Mouse (Mus musculus): ENCODE measurements at regions not wholly inside any gene's neighbourhood (a gene's known extent, or its start where the extent isn't known, plus 50 kb on each side); places are given as distances from the start of the nearest gene placed in this dataset.
"Not testable (repeated sequence)": the region's sequence is repeated elsewhere in the genome, so short reads cannot be mapped to it uniquely, and the experiment has no call there.

GRCm38 (mm10) chr8:118209301-118209700 lies 74.2 kb upstream of the Cdh13 start:
- DNase-seq; intact Hi-C loops (cut with DNase I; ENCODE audit: low total_unique reads): not testable (repeated sequence)

GRCm38 (mm10) chr8:118190866-118191265 lies 92.7 kb upstream of the Cdh13 start:
- intact Hi-C loops (cut with DNase I; ENCODE audit: low total_unique reads): no loop called here

GRCm38 (mm10) chr8:118189226-118189625 lies 94.3 kb upstream of the Cdh13 start:
- intact Hi-C loops (cut with DNase I; ENCODE audit: low total_unique reads): no loop called here
- DNase-seq: no peak

More at GRCm38 (mm10) chr8:118190866-118191265, 92.7 kb upstream of the Cdh13 start:
- DNase-seq: peak; percentile 17

- DNase-seq: no peak
- intact Hi-C loops (cut with DNase I; ENCODE audit: low total_unique reads): no loop called here
Observed at GRCm38 (mm10) chr8:118169001-118169413, 114.5 kb upstream of the Cdh13 start.

- DNase-seq: peak; percentile 66
- intact Hi-C loops (cut with DNase I; ENCODE audit: low total_unique reads): no loop called here
Observed at GRCm38 (mm10) chr8:118162171-118162570, 121.4 kb upstream of the Cdh13 start.

- intact Hi-C loops (cut with DNase I; ENCODE audit: low total_unique reads): no loop called here
- DNase-seq: no peak
Observed at GRCm38 (mm10) chr8:118147359-118148205, 136.0 kb upstream of the Cdh13 start.

- DNase-seq: no peak
- intact Hi-C loops (cut with DNase I; ENCODE audit: low total_unique reads): no loop called here
Observed at GRCm38 (mm10) chr8:118144546-118144945, 139.0 kb upstream of the Cdh13 start.

- intact Hi-C loops (cut with DNase I; ENCODE audit: low total_unique reads): no loop called here
- no peak for DNase-seq
Observed at GRCm38 (mm10) chr8:118142311-118142710, 141.2 kb upstream of the Cdh13 start.

- DNase-seq: no peak
- intact Hi-C loops (cut with DNase I; ENCODE audit: low total_unique reads): no loop called here
Observed at GRCm38 (mm10) chr8:118139928-118140327, 143.6 kb upstream of the Cdh13 start.

- intact Hi-C loops (cut with DNase I; ENCODE audit: low total_unique reads): no loop called here
- DNase-seq: no peak
Observed at GRCm38 (mm10) chr8:118137846-118138245, 145.7 kb upstream of the Cdh13 start.

GRCm38 (mm10) chr8:118124993-118125392 lies 158.5 kb upstream of the Cdh13 start:
- DNase-seq: no peak
- intact Hi-C loops (cut with DNase I; ENCODE audit: low total_unique reads): no loop called here

GRCm38 (mm10) chr8:118114253-118114652 lies 169.3 kb upstream of the Cdh13 start:
- intact Hi-C loops (cut with DNase I; ENCODE audit: low total_unique reads): no loop called here
- DNase-seq: no peak

GRCm38 (mm10) chr8:118104464-118105050 lies 179.0 kb upstream of the Cdh13 start:
- no peak for DNase-seq
- intact Hi-C loops (cut with DNase I; ENCODE audit: low total_unique reads): no loop called here

- intact Hi-C loops (cut with DNase I; ENCODE audit: low total_unique reads): no loop called here
- DNase-seq: no peak
Observed at GRCm38 (mm10) chr8:118101346-118101745, 182.2 kb upstream of the Cdh13 start.

- intact Hi-C loops (cut with DNase I; ENCODE audit: low total_unique reads): no loop called here
- no peak for DNase-seq
Observed at GRCm38 (mm10) chr8:118062736-118063135, 220.8 kb upstream of the Cdh13 start.

GRCm38 (mm10) chr8:118056781-118057180 lies 226.8 kb upstream of the Cdh13 start:
- no peak for DNase-seq
- intact Hi-C loops (cut with DNase I; ENCODE audit: low total_unique reads): no loop called here

- intact Hi-C loops (cut with DNase I; ENCODE audit: low total_unique reads): no loop called here
- DNase-seq: no peak
Observed at GRCm38 (mm10) chr8:118055536-118055935, 228.0 kb upstream of the Cdh13 start.

GRCm38 (mm10) chr8:118050386-118050785 lies 233.1 kb upstream of the Cdh13 start:
- no peak for DNase-seq
- intact Hi-C loops (cut with DNase I; ENCODE audit: low total_unique reads): no loop called here

- intact Hi-C loops (cut with DNase I; ENCODE audit: low total_unique reads): no loop called here
- DNase-seq: no peak
Observed at GRCm38 (mm10) chr8:118042253-118042860, 240.6 kb upstream of the Mphosph6 start.

GRCm38 (mm10) chr8:118041253-118041652 lies 239.5 kb upstream of the Mphosph6 start:
- DNase-seq: no peak
- intact Hi-C loops (cut with DNase I; ENCODE audit: low total_unique reads): no loop called here

- intact Hi-C loops (cut with DNase I; ENCODE audit: low total_unique reads): no loop called here
- DNase-seq: no peak
Observed at GRCm38 (mm10) chr8:118037801-118038200, 236.1 kb upstream of the Mphosph6 start.
